Mouse (Mus musculus) gastrocnemius, postnatal 10 days (tissue): ENCODE data around the gene Fgfr2. TPM values are rescaled to one million over a fixed set of nuclear protein-coding genes. Genes with fewer than 3 reads are reported as not detected.

Experiments
- DNase-seq: peaks from one replicate; pipeline ENCODE4 v3.0.0; 2021; ENCODE audit warnings: mixed read lengths
- total RNA-seq, 2 experiments: library from RNA; stranded (reverse); gene quantifications; 2 replicates each; pipeline ENCODE4 v1.2.3; 2021

The Fgfr2 gene
- total RNA-seq, 2 experiments from 2014 or later: 3.0 to 6.1 TPM

DNA sequence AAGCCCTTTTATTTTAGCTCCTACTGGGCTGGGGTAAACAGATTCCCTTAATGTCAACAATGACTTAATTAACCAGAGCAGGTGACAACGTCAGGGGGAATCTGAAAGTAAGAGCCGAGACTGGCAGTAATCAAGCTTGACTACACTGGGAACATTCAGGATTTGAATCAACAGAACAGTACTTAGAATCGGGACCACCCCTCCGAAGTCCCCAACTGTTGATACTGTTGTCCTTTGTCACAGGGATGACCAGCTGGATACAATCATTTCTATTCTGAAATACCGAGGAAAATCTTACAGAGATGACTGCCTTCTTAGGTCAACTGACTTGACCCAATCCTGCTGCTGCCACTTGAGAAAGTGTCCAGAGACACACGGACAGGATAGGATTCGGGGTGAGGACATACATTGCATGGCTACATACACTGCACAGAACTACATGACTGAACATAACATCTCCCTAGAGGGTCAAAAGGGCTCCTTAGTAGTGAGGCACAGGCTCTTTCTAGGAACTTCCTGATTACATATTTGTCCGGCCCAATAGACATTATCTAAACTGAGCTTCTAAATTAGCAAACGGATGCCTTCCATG, 2864.3 kb downstream of the Fgfr2 start:
- DNase-seq: no peak

- DNase-seq: no peak
These were observed 2865.0 kb downstream of the Fgfr2 start for GRCm38 (mm10) chr7:130257991-130258703.

- no peak for DNase-seq
These were observed 2869.9 kb downstream of the Fgfr2 start for GRCm38 (mm10) chr7:130253264-130253663.

DNA sequence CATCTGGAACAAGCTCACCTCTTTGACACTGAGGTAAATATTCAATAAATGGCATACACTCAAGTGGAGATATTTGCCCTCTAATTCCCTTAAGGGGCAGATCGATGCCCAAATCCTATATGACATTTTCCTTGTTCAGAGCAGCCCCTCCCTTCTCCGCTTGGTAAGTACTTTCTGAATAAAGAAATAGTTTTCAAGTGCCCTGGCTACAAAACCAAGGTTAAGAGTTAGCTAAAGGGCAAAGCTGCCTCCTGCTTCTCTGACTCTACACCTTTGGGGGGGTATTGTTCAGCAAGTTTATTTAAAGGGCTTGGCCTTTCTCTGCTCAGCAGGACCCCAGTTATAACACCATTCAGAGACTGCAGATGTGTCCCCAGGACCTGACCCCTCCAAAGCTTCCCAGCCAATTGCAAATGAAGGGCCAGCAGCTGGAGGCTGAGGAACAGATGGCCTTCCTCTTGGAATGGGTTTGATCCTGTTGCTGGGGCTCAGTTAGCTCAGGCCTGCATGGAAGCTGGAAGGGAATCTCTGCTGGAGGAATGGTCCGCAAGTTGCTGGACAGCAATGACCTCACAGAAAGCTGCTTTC, 2871.1 kb downstream of the Fgfr2 start:
- DNase-seq: no peak

DNA sequence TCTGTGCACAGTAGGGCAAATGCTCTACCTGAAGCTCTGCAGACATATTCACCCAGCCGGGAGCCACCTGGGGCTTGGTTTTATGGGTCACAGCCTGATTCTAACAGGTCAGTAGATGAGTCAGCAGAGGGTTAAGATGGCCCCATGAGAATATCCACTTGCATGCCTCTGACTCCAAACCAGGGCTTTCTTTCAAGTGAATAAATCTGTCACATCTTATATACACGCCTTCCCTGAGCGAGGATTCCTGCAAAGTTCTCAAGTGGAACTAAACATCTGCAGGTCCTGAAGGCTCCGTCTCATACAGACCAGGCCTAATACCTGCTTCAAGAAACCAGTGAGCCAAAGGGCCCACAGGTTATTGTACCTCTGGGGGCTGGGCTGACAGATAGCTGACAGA, 2872.2 kb downstream of the Fgfr2 start:
- no peak for DNase-seq

DNA sequence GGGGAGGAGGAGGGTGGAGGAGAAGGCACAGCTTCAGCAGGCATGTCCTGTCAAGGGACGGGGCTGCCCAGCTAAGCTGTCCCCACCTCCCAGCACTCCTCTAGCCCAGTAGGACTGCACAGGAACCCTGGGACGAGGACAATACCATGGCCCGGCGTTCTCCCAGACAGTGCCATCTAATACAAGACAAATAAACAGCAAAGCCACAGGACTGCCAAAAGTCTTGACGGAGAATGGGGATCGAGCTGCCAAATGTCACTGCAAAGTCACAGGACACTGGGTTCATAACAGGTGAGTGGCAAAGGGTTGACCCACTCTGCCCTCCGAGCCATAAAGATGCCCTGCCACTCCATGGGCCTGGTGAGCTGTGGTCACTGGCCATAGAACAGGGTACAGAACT, 2874.7 kb downstream of the Fgfr2 start:
- no peak for DNase-seq

DNA sequence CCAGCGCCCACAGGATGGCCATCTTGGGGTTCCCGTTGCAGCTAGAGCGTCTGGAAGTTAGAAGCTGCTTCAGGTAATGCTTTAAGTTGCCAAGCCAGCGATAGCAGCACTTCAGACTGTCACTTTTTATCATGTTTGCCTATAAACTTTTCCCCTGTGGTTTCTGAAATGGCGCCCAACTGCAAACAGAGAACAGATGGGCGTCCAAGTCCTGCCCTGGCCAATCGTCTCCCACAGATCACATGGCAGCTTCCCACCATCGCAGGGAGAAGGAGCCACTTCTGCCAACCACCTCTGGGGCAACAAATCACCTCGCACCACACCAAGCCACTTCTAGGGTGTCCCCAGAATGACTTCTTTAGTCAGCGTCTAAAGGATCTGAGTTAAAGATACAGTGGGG, 2875.3 kb downstream of the Fgfr2 start:
- DNase-seq: no peak

GRCm38 (mm10) chr7:130246483-130246882, 2876.7 kb downstream of the Fgfr2 start:
- DNase-seq: no peak

DNA sequence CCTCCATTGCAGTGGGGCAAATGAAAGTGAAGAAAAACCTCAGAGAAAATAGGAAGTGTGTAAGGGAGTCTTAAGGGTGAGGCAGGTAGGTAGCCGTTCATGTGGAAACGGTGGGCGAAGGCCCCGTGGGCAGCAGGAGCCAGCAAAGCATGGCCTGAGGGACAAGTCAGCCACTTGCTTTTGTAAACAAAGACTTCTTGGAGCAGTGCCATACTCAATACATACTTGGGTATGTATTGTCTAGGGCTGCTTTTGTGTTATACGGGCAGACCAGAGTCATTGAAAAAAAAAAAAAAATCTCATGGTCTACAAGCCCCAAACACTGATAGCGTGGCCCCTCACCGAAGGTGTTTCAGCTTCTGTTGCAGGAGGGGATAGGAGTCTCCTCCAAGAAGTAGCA, 2878.6 kb downstream of the Fgfr2 start:
- DNase-seq: no peak

DNA sequence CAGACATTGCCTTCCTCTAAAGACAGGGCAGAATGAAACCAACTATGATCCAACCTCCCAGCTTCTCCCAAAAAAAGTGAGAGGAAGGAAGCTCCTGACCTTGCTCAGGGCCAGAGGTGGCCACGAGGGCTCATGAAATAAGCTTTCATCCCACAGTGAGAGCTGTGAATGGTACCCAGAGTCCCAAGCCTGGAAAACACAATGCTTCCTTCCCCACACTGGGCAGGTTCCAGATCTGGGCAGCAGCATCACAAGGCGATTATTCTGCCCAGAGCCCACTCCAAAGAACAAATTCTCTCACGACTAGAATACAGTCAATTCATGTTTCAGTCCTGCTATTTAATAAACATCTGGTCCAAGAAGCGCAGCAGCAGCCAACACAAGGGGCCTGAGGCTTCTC, 2879.3 kb downstream of the Fgfr2 start:
- DNase-seq: no peak

DNA sequence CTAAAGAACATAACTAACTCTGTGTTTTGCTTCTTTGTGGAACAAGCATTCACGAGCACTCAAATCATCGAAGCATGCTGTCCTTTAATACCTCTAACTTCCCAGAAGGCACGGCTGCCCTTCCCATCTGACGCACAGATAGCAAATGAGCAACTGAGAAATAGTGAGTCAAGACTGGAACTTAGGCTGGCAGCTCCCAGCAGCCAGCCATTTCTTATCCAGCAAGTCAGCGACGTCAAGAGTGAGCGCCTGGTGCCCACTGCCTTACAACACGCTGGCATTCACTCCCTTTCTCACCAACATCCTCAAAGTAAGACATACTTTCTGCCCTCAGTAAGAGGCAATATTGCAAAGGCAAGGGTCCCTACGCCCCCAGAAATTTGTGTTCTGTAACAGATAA, 2883.0 kb downstream of the Fgfr2 start:
- DNase-seq: no peak

DNA sequence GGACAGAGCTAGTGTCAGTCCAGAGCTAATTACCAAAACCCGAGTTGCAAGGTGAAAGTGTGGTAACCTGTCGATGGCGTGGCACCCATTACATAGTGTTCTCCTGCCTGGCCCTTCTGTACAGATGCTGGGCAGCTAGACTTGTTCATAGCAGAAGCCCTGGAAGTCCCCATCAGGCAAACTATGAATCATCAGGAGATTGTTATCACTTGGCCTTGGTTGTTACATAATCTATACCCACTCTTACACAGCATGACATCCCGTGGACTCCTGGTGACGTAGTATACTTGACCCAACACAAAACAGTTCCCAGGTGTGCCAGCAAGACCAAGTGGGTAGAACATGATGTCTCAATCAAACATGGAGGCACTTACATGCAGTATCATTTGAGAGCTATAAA, 2885.9 kb downstream of the Fgfr2 start:
- DNase-seq: no peak

DNA sequence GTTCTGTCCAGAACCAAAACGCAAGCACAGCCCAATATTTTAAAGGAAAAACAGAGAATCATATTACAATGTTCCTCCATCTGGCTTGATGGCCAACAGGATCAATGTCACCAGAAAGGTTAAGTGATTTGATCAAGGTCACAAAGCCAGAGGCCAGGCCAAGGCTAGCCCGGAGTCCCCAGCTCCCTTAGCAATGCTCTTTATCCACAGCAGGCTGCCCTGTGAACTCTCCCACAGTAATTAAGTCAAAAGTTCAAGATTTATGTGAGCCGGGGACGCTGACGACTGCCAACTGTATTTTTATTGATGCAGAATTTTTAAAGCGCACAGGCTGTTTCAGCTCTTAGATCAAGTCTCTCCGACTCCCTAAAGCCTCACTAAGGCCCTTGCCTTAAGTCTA, 2889.4 kb downstream of the Fgfr2 start:
- no peak for DNase-seq

DNA sequence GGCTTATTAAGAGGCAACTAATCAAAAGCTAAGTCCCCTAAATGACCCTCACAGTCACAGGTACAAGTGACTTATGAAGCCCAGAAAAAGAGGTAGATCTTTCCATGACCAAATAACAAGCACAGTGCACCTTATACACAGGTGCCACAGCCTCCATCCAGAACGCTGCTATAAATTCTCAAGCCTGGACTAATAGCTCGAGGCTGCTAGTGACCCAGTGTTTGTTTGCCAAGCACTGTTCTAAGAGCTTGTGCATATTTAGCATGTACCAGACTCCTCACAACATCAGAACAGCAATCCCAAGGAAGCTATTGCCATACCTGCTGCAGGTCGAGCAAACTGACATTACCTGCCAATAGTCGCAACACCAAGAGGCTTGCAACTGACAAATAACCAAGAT, 2893.1 kb downstream of the Fgfr2 start:
- DNase-seq: no peak

DNA sequence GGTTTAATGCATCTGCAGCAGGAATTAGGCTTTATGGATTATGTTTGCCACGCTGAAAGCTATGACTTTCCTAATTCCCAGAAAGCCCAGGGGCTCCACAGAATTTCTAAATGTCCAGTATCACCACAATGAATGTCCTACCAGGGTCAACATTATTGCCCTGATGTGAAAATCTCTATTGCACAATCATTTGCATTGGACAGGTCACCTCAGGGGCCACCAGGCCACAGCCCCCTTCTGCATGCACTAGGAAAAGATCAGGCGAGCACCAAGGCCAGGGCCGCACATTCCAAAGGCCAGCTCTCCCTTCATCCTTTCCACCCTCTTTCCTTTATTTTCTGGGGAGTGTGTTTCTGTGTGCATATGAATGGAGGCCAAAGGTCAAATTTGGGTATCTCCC, 2897.9 kb downstream of the Fgfr2 start:
- DNase-seq: no peak

- DNase-seq: no peak
These were observed 2900.4 kb downstream of the Fgfr2 start for GRCm38 (mm10) chr7:130222633-130223354.

DNA sequence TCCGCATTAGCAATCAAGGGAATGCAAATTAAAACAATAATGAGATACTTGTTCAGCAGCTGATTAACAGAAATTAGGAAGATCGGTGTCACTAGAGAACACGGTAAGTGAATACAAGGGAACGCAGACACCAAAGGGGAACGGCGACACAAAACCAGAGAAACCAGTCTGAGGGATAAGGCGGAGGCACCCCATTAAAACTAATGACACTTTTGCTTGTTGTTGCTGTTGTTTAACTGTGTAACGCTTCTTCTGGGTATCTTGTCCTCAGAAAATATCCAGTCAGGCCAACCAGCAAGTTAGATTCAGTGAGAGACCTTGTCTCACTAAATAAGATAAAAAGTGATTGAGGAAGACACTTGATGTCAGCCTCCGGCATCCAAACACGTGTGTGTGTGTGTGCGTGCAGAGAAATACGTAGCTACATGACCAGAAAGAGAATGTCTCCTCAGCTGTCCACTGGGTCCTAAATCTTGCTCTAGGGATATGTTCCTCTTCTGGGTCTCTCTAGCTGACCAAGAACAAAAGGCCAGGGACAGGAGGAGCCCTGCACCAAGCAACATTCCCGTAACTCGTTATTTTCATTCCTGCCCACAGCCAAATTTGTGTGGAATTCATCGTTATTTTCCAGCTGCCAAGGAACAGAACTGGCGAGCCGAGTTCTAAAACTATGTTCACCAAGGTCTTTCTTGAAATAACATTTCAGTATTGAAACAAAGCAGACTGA, 2901.3 kb downstream of the Fgfr2 start:
- no peak for DNase-seq

GRCm38 (mm10) chr7:130220627-130221026, 2902.5 kb downstream of the Fgfr2 start:
- DNase-seq: no peak

- no peak for DNase-seq
These were observed 2903.3 kb downstream of the Fgfr2 start for GRCm38 (mm10) chr7:130219844-130220243.

DNA sequence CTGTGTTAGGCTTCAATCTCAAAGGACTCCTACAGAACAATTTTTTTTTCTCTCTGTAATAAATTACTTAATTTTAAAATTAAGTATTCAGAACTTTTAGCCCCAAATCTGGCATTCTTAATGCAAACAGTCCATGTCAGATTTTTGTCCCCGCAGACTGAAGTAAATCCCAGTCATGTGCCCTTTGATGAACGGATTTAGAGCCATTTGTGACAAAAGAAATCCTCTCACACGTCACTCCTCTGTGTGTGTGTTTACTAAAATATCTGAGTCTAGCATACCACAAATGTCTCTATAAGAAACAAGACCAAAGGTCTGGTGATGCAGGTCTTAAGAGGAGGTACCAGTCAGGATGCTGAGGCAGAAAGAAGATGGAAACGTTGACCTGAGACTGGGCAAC, 2906.9 kb downstream of the Fgfr2 start:
- DNase-seq: no peak

- peak; percentile 60 for DNase-seq
These were observed 2907.6 kb downstream of the Fgfr2 start for GRCm38 (mm10) chr7:130215348-130216252.
